ENCODE assay signal across 29 mouse cellular contexts in genomic region chr14:45239042-45239441, GRCm38 (mm10). TPM values are rescaled to one million over a fixed set of nuclear protein-coding genes. Genes with fewer than 3 reads are reported as not detected.
DNase-seq lines count a peak whose midpoint lies in the region; ATAC-seq and TF ChIP-seq lines count a peak whose summit lies in the region.
"Had no signal": no experiment of that assay in that cellular context is flagged by ENCODE, and none has a peak within 500 bp of the region (broad histone marks: within the 10 kb centered on the region; RNA-seq: fewer than 3 reads in every experiment).

No protein-coding gene starts in this region.

- 76% methylated on average over 2 of the region's 2 CpGs for WGBS in heart, adult 2 months
- 91% methylated on average over 2 of the region's 2 CpGs for WGBS in hindbrain, embryonic 14.5 days

- no peak overlapping the region for H3K4me2 ChIP-seq in hindbrain, embryonic 14.5 days (replicated peaks)
- H3K4me2 ChIP-seq: embryonic facial prominence, embryonic 13.5 days; embryonic facial prominence, embryonic 15.5 days; forebrain, embryonic 12.5 days had no signal

- no peaks in the 10 kb centered on the region for H3K79me2 ChIP-seq in heart, adult 2 months (replicated peaks; ENCODE audit: control insufficient read depth, insufficient read depth, low read length)

- no peaks in the 10 kb centered on the region for H3K9me3 ChIP-seq in hindbrain, embryonic 14.5 days (ENCODE audit: control insufficient read depth, low read length)
- H3K9me3 ChIP-seq: embryonic facial prominence, embryonic 13.5 days; embryonic facial prominence, embryonic 15.5 days; forebrain, embryonic 10.5 days; forebrain, embryonic 12.5 days; G1E had no signal

- no peaks in the 10 kb centered on the region for H3K4me1 ChIP-seq in heart, adult 2 months (ENCODE audit: control insufficient read depth, insufficient read depth, low read length)
- no peaks in the 10 kb centered on the region for H3K4me1 ChIP-seq in hindbrain, embryonic 14.5 days (replicated peaks; ENCODE audit: control insufficient read depth, insufficient read depth, low read length)
- H3K4me1 ChIP-seq: embryonic facial prominence, embryonic 13.5 days; embryonic facial prominence, embryonic 15.5 days; forebrain, embryonic 10.5 days; forebrain, embryonic 12.5 days had no signal

- H3K9ac ChIP-seq in heart, adult 2 months (ENCODE audit: low read depth, low read length) = no peak overlapping the region
- H3K9ac ChIP-seq in hindbrain, embryonic 14.5 days = no peak overlapping the region
- H3K9ac ChIP-seq: embryonic facial prominence, embryonic 13.5 days; embryonic facial prominence, embryonic 15.5 days; forebrain, embryonic 12.5 days had no signal

- H3K27ac ChIP-seq in heart, adult 2 months = no peak overlapping the region
- no peak overlapping the region for H3K27ac ChIP-seq in hindbrain, embryonic 14.5 days
- H3K27ac ChIP-seq: embryonic facial prominence, embryonic 13.5 days; embryonic facial prominence, embryonic 15.5 days; forebrain, embryonic 10.5 days; forebrain, embryonic 12.5 days had no signal

- ATAC-seq in common myeloid progenitor, adult 5-6 weeks (replicated peaks; ENCODE audit: low read depth, poor library complexity, severe bottlenecking) = peak; percentile 65
- peak; percentile 88 for ATAC-seq in megakaryocyte, adult 5-6 weeks (ENCODE audit: poor library complexity, severe bottlenecking)
- 0 out of 2 replicates have a peak, but pooled peaks have one; percentile 43 for ATAC-seq in monocyte, adult 5-6 weeks (replicated peaks; ENCODE audit: insufficient number of reproducible peaks, low FRiP score, low TSS enrichment, poor library complexity, severe bottlenecking)
- ATAC-seq in hindbrain, embryonic 14.5 days (ENCODE audit: low FRiP score) = no peak
- ATAC-seq: activated CD4-positive, CD25-positive, alpha-beta regulatory T cell, adult 4 months; CD4-positive, CD25-positive, alpha-beta regulatory T cell, adult 4 months; forebrain, embryonic 14.5 days; forebrain, embryonic 16.5 days; Patski had no signal

- TF ChIP-seq CTCF in heart, adult 2 months (IDR thresholded peaks at IDR 0.05) = no peak

- H3K4me3 ChIP-seq in heart, adult 2 months = no peak overlapping the region
- no peak overlapping the region for H3K4me3 ChIP-seq in hindbrain, embryonic 14.5 days (replicated peaks; ENCODE audit: low read length)
- H3K4me3 ChIP-seq: embryonic facial prominence, embryonic 13.5 days; embryonic facial prominence, embryonic 15.5 days; erythroblast, embryonic 14.5 days; forebrain, embryonic 10.5 days; forebrain, embryonic 12.5 days had no signal

- H3K27me3 ChIP-seq in heart, adult 2 months (ENCODE audit: control insufficient read depth, insufficient read depth, low read length) = no peaks in the 10 kb centered on the region
- H3K27me3 ChIP-seq in hindbrain, embryonic 14.5 days (ENCODE audit: control insufficient read depth, insufficient read depth, low read length) = no peaks in the 10 kb centered on the region
- H3K27me3 ChIP-seq: CH12.LX; embryonic facial prominence, embryonic 13.5 days; embryonic facial prominence, embryonic 15.5 days; forebrain, embryonic 12.5 days had no signal

- TF ChIP-seq POLR2A in heart, adult 2 months (IDR thresholded peaks at IDR 0.05; ENCODE audit: insufficient read depth, low read depth, low read length) = no peak

- H3K36me3 ChIP-seq in heart, adult 2 months (ENCODE audit: control insufficient read depth, insufficient read depth, low read length) = no peaks in the 10 kb centered on the region
- no peaks in the 10 kb centered on the region for H3K36me3 ChIP-seq in hindbrain, embryonic 14.5 days (replicated peaks; ENCODE audit: control insufficient read depth, insufficient read depth)
- H3K36me3 ChIP-seq: embryonic facial prominence, embryonic 13.5 days; embryonic facial prominence, embryonic 15.5 days; forebrain, embryonic 10.5 days; forebrain, embryonic 12.5 days; G1E had no signal

- peak; percentile 13 for DNase-seq in 416B (ENCODE audit: low read depth)
- DNase-seq in heart, adult 2 months = no peak
- no peak for DNase-seq in cerebellum, postnatal 25 days
- DNase-seq in layer of hippocampus, adult 11-12 months (ENCODE audit: low spot score) = no peak
- DNase-seq in hindbrain, embryonic 14.5 days (ENCODE audit: low spot score) = no peak
- DNase-seq: adrenal gland, postnatal 10 days; adrenal gland, postnatal 25 days; B cell, adult 2 months; cerebellum, adult 11 months; cerebellum, adult 18-20 months; cerebellum, adult 8-10 months; cerebellum, adult 9-11 months; cerebellum, postnatal 14 days; embryo, embryonic 11 days had no signal

- no peak for TF ChIP-seq EP300 in heart, adult 2 months (IDR thresholded peaks at IDR 0.05; ENCODE audit: insufficient read depth, low read depth, low read length)

- intact Hi-C loops in heart, adult 2 months (cut with DNase I) = no loop called here

RNA-seq across cellular contexts. Expression of gene Txndc16, which starts 18.9 kb away (rescaled TPM):
- total RNA-seq in common myeloid progenitor, adult 5-6 weeks (2017) = 14.6 and 18.3 TPM in 2 replicates
- total RNA-seq in megakaryocyte, adult 5-6 weeks (2015) = 25.5 and 28.0 TPM in 2 replicates
- total RNA-seq in megakaryocyte, adult 5-6 weeks (2017) = 47.1 and 48.1 TPM in 2 replicates
- 18.7 to 25.9 TPM (median 24.8 TPM) in 3 replicates for total RNA-seq in monocyte, adult 5-6 weeks (2017)
- 10 to 100 TPM; 11.2 to 12.3 TPM for total RNA-seq in heart, adult 2 months (2021)
- polyA plus RNA-seq in heart, adult 2 months (2012; rRNA removed) = 5.2 and 6.9 TPM in 2 replicates
- polyA plus RNA-seq in hindbrain, embryonic 14.5 days (2014; fragmentation: Nextera tagmentation; extraction: Ambion mirVana) = 41.1 and 45.6 TPM in 2 replicates
- polyA plus RNA-seq: erythroblast, embryonic 14.5 days had no signal

RNA-seq across cellular contexts. Expression of gene Gpr137c, which starts 19.5 kb away (rescaled TPM):
- total RNA-seq in common myeloid progenitor, adult 5-6 weeks (2017) = 0.05 and 0.32 TPM in 2 replicates
- 3.1 and 3.9 TPM in 2 replicates for total RNA-seq in megakaryocyte, adult 5-6 weeks (2015)
- 2.1 and 3.4 TPM in 2 replicates for total RNA-seq in megakaryocyte, adult 5-6 weeks (2017)
- 2.3 to 3.9 TPM (median 3.0 TPM) in 3 replicates for total RNA-seq in monocyte, adult 5-6 weeks (2017)
- total RNA-seq in heart, adult 2 months (2021) = 1 to 10 TPM; 5.1 to 7.3 TPM
- polyA plus RNA-seq in heart, adult 2 months (2012; rRNA removed) = 2.7 and 2.9 TPM in 2 replicates
- polyA plus RNA-seq in hindbrain, embryonic 14.5 days (2014; fragmentation: Nextera tagmentation; extraction: Ambion mirVana) = 18.8 and 19.7 TPM in 2 replicates
- polyA plus RNA-seq: erythroblast, embryonic 14.5 days; G1E had no signal
